Mouse (Mus musculus): ENCODE results near the gene Lhb. TPM values are rescaled to one million over a fixed set of nuclear protein-coding genes. Genes with fewer than 3 reads are reported as not detected.
A peak's percentile ranks its signal among the peaks of the same experiment; 100 is the strongest.
"Not testable (repeated sequence)": the region's sequence is repeated elsewhere in the genome, so short reads cannot be mapped to it uniquely, and the experiment has no call there.

The Lhb gene
- polyA plus RNA-seq (2016; fragmentation: Nextera tagmentation; extraction: Ambion mirVana), result not detected in 2 replicates

DNA sequence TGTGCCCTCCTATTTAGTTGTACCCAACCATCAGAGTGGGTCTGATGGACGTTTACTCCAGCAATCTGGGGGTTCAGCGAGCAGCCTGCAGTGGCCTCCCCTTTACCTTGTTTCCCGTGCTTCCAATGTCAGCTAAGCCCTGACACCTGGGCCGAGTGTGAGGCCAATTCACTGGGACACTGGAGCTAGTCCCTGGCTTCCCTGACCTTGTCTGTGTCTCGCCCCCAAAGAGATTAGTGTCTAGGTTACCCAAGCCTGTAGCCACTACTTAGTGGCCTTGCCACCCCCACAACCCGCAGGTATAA, at the start of gene Lhb:
Lhb (plus strand) TSS at position 206 of the 305 bp plus-strand sequence.
- Histone ChIP-seq H3K9ac (no peak within 1 kb of the TSS), H3K9me3 (no peaks in the 10 kb centered on the region), H3K27me3 (replicated peaks) (peaks cover 58% of the 10 kb centered on the region), H3K4me1 (0 out of 2 replicates have a peak, but pooled peaks cover under 1% of the 10 kb centered on the region), H3K4me2 (replicated peaks) (no peak within 1 kb of the TSS), H3K27ac (no peak within 1 kb of the TSS), H3K36me3 (peaks cover 50% of the 10 kb centered on the region), H3K4me3 (no peak within 1 kb of the TSS)
- no peak for ATAC-seq (ENCODE audit: low FRiP score, low read depth)
- WGBS, result 60% methylated on average over 6 of the region's 6 CpGs

DNA sequence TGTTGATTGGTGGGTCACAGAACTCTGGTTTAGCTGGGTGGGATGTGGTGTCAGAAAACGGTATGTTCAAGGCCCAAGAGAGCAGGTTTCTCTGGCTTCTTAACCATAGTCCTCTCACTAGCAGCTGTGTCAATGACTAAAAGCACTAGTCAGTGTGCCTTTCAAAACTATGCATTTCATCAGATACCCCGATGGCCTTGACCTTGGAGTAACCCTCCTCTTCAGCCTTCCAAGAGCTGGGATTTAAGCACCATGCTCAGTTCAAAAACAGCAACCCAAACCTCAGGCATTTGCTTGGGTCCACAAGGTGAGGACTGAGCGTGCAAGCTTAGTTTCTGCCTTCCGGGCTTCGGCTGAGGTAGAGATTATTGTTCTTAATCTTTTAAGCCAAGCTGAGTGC, 48.2 kb upstream of the Lhb start:
- Histone ChIP-seq H3K9me3 (no peaks in the 10 kb centered on the region), H3K9ac (no peak overlapping the region), H3K4me1 (peaks cover 22% of the 10 kb centered on the region), H3K4me2 (replicated peaks) (no peak overlapping the region), H3K27ac (no peak overlapping the region), H3K36me3 (peaks cover 45% of the 10 kb centered on the region), H3K4me3 (no peak overlapping the region), H3K27me3 (replicated peaks) (peaks cover 24% of the 10 kb centered on the region)
- ATAC-seq (ENCODE audit: low FRiP score, low read depth), result no peak
- WGBS, result 86% methylated on average over 5 of the region's 5 CpGs

- H3K27me3 ChIP-seq (replicated peaks), result peaks cover 9% of the 10 kb centered on the region
- no peak overlapping the region for H3K4me2 ChIP-seq (replicated peaks)
- no peak overlapping the region for H3K9ac ChIP-seq
- WGBS, result 94% methylated on average over 8 of the region's 8 CpGs
- H3K9me3 ChIP-seq, result no peaks in the 10 kb centered on the region
- H3K36me3 ChIP-seq, result peaks cover 66% of the 10 kb centered on the region
- ATAC-seq (ENCODE audit: low FRiP score, low read depth), result no peak
- H3K4me3 ChIP-seq, result no peak overlapping the region
- no peak overlapping the region for H3K27ac ChIP-seq
- H3K4me1 ChIP-seq, result peaks cover 14% of the 10 kb centered on the region
These were observed 46.0 kb upstream of the Lhb start for GRCm38 (mm10) chr7:45374620-45375019.

GRCm38 (mm10) chr7:45376057-45376456, 44.6 kb upstream of the Lhb start:
- 92% methylated on average over 1 of the region's 1 CpGs for WGBS
- H3K9me3 ChIP-seq, result no peaks in the 10 kb centered on the region
- peaks cover 80% of the 10 kb centered on the region for H3K36me3 ChIP-seq
- no peak overlapping the region for H3K27ac ChIP-seq
- ATAC-seq (ENCODE audit: low FRiP score, low read depth), result no peak
- H3K27me3 ChIP-seq (replicated peaks), result no peaks in the 10 kb centered on the region
- no peak overlapping the region for H3K4me3 ChIP-seq
- no peaks in the 10 kb centered on the region for H3K4me1 ChIP-seq
- no peak overlapping the region for H3K4me2 ChIP-seq (replicated peaks)
- H3K9ac ChIP-seq, result no peak overlapping the region

DNA sequence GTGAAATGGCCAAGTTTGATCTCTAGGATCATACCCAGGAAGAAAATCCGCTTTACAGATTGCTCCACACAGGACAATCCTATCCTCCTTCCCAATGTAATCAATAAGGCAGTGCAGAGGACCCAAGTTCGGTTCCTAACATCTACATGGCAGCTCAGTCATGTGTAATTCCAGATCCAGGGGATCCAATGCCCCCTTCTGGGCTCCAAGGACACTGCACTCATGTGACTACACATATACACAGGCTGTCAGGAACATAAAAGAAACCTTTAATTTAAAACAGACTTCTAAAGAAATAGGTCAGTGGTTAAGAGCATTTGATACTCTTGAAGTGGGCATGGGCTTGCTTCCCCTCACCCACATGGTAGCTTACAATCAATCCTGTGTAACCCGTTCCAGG, 34.5 kb upstream of the Lhb start:
- no peak for ATAC-seq (ENCODE audit: low FRiP score, low read depth)
- no peaks in the 10 kb centered on the region for H3K4me1 ChIP-seq
- WGBS, result 95% methylated on average over 3 of the region's 3 CpGs
- H3K9me3 ChIP-seq, result no peaks in the 10 kb centered on the region
- no peak overlapping the region for H3K9ac ChIP-seq
- no peak overlapping the region for H3K4me2 ChIP-seq (replicated peaks)
- no peaks in the 10 kb centered on the region for H3K27me3 ChIP-seq (replicated peaks)
- H3K4me3 ChIP-seq, result no peak overlapping the region
- H3K36me3 ChIP-seq, result peaks cover 96% of the 10 kb centered on the region
- no peak overlapping the region for H3K27ac ChIP-seq

GRCm38 (mm10) chr7:45395129-45395541, 25.5 kb upstream of the Lhb start:
- no peaks in the 10 kb centered on the region for H3K9me3 ChIP-seq
- peak overlapping the region; percentile 97 for H3K27ac ChIP-seq
- peak; percentile 85 for ATAC-seq (ENCODE audit: low FRiP score, low read depth)
- peak overlapping the region; percentile 96 for H3K9ac ChIP-seq
- peaks cover 21% of the 10 kb centered on the region for H3K4me1 ChIP-seq
- peak overlapping the region; percentile 76 for H3K4me3 ChIP-seq
- 1% methylated on average over 19 of the region's 20 CpGs for WGBS
- peak overlapping the region; percentile 98 for H3K4me2 ChIP-seq (replicated peaks)
- H3K27me3 ChIP-seq (replicated peaks), result no peaks in the 10 kb centered on the region
- H3K36me3 ChIP-seq, result peaks cover 24% of the 10 kb centered on the region

DNA sequence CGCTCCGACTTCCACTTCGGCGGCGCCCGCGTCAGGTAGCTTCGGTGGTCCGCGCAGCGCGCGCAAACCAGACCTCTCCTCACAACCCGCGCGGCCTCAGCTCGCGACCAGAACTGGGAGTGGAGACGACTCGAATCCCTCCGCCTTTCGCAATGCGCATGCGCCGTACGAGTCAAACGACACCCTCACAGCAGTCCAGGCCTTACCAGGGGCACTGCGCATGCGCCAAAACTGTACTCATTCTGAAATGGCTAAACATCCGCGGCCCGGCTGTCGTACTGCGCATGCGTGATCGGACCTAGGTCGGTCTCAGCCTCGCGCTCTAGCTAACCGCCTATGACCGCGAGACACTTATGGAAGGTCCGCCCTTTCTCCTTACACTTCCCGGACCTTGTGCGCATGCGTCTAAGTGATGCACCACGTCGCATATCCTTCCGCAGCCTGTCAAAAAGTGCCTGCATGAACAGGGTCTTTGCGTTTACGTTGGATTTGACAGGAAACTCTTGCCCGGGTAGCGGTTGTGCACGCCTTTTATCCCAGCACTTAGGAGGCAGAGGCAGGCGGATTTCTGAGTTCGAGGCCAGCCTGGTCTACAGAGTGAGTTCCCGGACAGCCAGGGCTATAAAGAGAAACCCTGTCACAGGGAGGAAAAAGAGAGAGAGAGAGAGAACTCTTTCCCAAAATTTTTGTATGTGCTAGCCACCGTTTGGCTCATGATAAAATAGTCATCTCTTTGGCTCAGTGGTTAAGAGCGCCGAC, 24.9 kb upstream of the Lhb start, which contains the start of gene Snrnp70:
Snrnp70 (minus strand) TSS at position 165 of the 759 bp plus-strand sequence.
- Histone ChIP-seq H3K27ac (peak within 1 kb of the TSS; percentile 97), H3K4me2 (replicated peaks) (peak within 1 kb of the TSS; percentile 98), H3K9me3 (no peaks in the 10 kb centered on the region), H3K9ac (peak within 1 kb of the TSS; percentile 96), H3K4me3 (peak within 1 kb of the TSS; percentile 76), H3K36me3 (peaks cover 17% of the 10 kb centered on the region), H3K27me3 (replicated peaks) (no peaks in the 10 kb centered on the region), H3K4me1 (peaks cover 21% of the 10 kb centered on the region)
- under 1% methylated on average over 60 of the region's 60 CpGs for WGBS
- peak; percentile 97 for ATAC-seq (ENCODE audit: low FRiP score, low read depth)

DNA sequence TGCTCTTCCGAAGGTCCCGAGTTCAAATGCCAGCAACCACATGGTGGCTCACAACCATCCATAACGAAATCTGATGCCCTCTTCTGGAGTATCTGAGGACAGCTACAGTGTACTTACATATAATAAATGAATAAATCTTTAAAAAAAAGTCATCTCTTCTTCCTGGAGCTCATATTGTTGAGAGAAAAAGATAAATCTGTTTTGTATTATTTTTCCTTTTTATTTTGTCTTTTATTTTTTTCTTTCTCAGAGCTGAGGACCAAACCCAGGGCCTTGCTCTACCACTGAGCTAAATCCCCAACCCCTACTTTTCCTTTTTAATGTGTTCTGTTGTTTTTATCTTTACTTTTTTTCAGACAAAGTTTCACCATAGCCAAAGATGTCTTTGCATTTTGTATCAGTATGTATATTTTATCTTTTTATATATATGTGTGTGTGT, 24.3 kb upstream of the Lhb start:
- not testable (repeated sequence) for H3K27ac ChIP-seq, H3K9ac ChIP-seq
- peak; percentile 66; the same call in 1 of the 2 replicates for ATAC-seq (ENCODE audit: low FRiP score, low read depth)

DNA sequence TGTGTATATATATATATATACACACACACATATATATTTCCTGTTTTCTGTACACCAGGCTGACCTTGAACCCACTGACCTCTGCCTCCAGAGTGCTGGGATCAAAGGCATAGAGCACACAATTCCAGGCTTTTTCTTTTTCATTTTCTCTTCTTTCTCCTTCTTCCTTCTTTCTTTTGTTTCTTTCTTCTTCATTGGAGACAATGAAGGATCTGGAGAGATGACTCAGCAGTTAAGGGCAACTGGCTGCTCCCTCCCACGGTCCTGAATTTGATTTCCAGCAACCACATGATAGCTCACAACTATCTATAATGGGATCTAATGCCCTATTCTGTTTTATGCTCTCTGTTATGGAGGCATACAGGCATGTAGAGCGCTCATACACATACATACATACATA, 23.8 kb upstream of the Lhb start:
- Histone ChIP-seq H3K4me3 (no peak overlapping the region), H3K27ac (no peak overlapping the region), H3K36me3 (peaks cover 9% of the 10 kb centered on the region), H3K9me3 (no peaks in the 10 kb centered on the region), H3K4me1 (peaks cover 21% of the 10 kb centered on the region), H3K27me3 (replicated peaks) (no peaks in the 10 kb centered on the region), H3K4me2 (replicated peaks) (no peak overlapping the region), H3K9ac (no peak overlapping the region)
- 88% methylated on average over 2 of the region's 2 CpGs for WGBS
- no peak for ATAC-seq (ENCODE audit: low FRiP score, low read depth)

More for the DNA sequence above, 24.3 kb upstream of the Lhb start:
- Histone ChIP-seq H3K36me3 (peaks cover 13% of the 10 kb centered on the region), H3K4me1 (peaks cover 21% of the 10 kb centered on the region), H3K4me2 (replicated peaks) (peak overlapping the region; percentile 98), H3K4me3 (peak overlapping the region; percentile 76)
- not testable (repeated sequence) for H3K9me3 ChIP-seq; H3K27me3 ChIP-seq (replicated peaks)
- 6% methylated on average over 3 of the region's 3 CpGs for WGBS

DNA sequence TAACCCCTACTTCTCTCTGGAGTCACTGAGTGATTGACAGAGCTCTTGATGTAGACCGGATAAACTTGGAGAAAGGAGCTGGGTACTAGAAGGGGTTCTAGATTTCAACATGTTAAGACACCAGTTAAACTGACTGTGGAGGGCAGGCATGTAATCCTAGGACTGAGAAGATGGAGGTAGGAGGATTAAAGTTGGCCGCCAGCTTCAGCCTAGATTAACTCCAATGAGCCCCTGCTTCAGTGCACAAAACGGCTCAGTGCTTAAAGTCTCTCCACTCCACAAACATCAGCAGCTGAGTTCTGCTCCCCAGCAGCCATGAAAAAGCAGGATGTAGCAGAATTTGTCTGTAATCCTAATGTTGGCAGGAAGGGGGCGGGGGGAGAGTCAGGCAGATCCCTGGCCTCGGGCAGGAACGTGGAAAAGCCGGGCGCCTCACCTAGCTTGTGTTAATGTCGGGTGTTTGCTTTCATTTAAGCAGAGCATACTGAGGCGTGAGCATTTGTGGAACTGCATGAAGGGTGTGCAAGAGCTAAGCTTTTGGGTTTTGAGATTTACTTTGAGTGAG, 19.0 kb upstream of the Lhb start:
- Histone ChIP-seq H3K36me3 (no peaks in the 10 kb centered on the region), H3K9ac (0 out of 2 replicates have a peak overlapping the region, but pooled peaks have one; percentile 29), H3K9me3 (no peaks in the 10 kb centered on the region), H3K4me2 (replicated peaks) (no peak overlapping the region), H3K27ac (no peak overlapping the region), H3K27me3 (replicated peaks) (peaks cover 15% of the 10 kb centered on the region), H3K4me3 (no peak overlapping the region), H3K4me1 (peaks cover 6% of the 10 kb centered on the region)
- WGBS, result 82% methylated on average over 10 of the region's 10 CpGs
- no peak for ATAC-seq (ENCODE audit: low FRiP score, low read depth)

DNA sequence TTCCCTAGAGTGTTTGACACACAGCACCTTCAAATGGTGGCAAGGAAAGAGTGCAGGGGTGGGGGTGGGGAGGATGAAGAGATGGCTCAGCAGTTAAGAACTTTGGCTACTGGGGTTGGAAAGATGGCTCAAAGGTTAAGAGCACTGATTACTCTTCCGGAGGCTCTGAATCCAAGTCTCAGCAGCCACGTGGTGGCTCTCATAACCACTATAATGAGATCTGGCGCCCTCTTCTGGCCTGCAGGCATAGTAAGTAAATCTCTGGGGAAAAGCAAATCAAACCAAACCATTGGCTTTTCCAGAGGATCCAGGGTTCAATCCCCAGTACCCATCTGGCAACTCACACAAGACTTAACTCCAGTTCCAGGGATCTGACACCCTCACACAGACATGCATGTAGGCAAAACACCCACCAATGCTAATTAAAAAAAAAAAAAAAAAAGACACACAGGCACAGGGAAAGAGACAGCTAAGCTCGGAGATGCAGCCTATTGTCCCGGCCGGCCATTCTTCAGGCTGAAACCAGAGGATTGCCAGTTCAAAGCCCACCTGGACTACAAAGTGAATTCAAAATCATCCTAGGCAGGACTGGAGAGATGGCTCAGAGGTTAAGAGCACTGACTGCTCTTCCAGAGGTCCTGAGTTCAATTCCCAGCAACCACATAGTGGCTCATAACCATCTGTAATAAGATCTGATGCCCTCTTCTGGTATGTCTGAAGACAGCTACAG, 16.9 kb upstream of the Lhb start:
- no peak overlapping the region for H3K9ac ChIP-seq
- ATAC-seq (ENCODE audit: low FRiP score, low read depth), result no peak
- peaks cover 8% of the 10 kb centered on the region for H3K4me1 ChIP-seq
- H3K4me3 ChIP-seq, result no peak overlapping the region
- H3K9me3 ChIP-seq, result no peaks in the 10 kb centered on the region
- H3K36me3 ChIP-seq, result no peaks in the 10 kb centered on the region
- peaks cover 36% of the 10 kb centered on the region for H3K27me3 ChIP-seq (replicated peaks)
- 45% methylated on average over 6 of the region's 6 CpGs for WGBS
- no peak overlapping the region for H3K4me2 ChIP-seq (replicated peaks)
- no peak overlapping the region for H3K27ac ChIP-seq

Data from neural tube, embryonic 12.5 days (tissue).